Mouse (Mus musculus) lung, postnatal 0 days (tissue): ENCODE results near the gene Rnasek. TPM values are rescaled to one million over a fixed set of nuclear protein-coding genes. Genes with fewer than 3 reads are reported as not detected.

Source experiments
- ATAC-seq: fragments of 200-750 bp; cut with Nextera tagmentation; 2 replicates; pipeline ENCODE4 v1.8.0; 2017; ENCODE audit warnings: moderate library complexity
- DNase-seq: peaks from one replicate; pipeline ENCODE4 v3.0.0-alpha.2; 2016; ENCODE audit warnings: low spot score
- H3K27ac ChIP-seq: fragments of 300-500 bp; sonication (generic); 2 replicates; pipeline ENCODE4 v1.5.1; 2014; ENCODE audit warnings: antibody characterized with exemption, mild to moderate bottlenecking, low read length, mixed read lengths
- H3K27me3 ChIP-seq: fragments of 300-500 bp; sonication (generic); replicated peaks from 2 replicates; pipeline ENCODE4 v1.6.1; 2014; ENCODE audit warnings: low read length, mixed read lengths; ENCODE audit not compliant: insufficient read depth
- H3K36me3 ChIP-seq: fragments of 300-500 bp; sonication (generic); 2 replicates; pipeline ENCODE4 v1.6.1; 2014; ENCODE audit warnings: low read length, mixed read lengths; ENCODE audit not compliant: insufficient read depth
- H3K4me1 ChIP-seq: fragments of 300-500 bp; sonication (generic); 2 replicates; pipeline ENCODE4 v1.6.1; 2014; ENCODE audit warnings: antibody characterized with exemption, low read depth, low read length, mixed read lengths; ENCODE audit not compliant: insufficient read depth
- H3K4me2 ChIP-seq: fragments of 300-500 bp; sonication (generic); replicated peaks from 2 replicates; pipeline ENCODE4 v1.6.1; 2014; ENCODE audit warnings: low read depth, mild to moderate bottlenecking, low read length, moderate library complexity, mixed read lengths
- H3K4me3 ChIP-seq: fragments of 300-500 bp; sonication (generic); 2 replicates; pipeline ENCODE4 v1.5.1; 2014; ENCODE audit warnings: low read depth, low read length
- H3K9ac ChIP-seq: fragments of 300-500 bp; sonication (generic); replicated peaks from 2 replicates; pipeline ENCODE4 v1.6.1; 2014; ENCODE audit warnings: low read depth, mild to moderate bottlenecking
- H3K9me3 ChIP-seq: fragments of 300-500 bp; sonication (generic); 2 replicates; pipeline ENCODE4 v1.6.1; 2016; ENCODE audit warnings: low read length, mixed read lengths
- CTCF ChIP-seq: IDR thresholded peaks from 2 replicates; pipeline ENCODE4 v1.5.1; 2016; ENCODE audit warnings: antibody characterized with exemption, mild to moderate bottlenecking
- EP300 ChIP-seq: IDR thresholded peaks from 2 replicates; pipeline ENCODE4 v1.6.1; 2016; ENCODE audit warnings: antibody characterized with exemption, mild to moderate bottlenecking, control low read depth
- WGBS: fragments of 180-500 bp; shearing (Covaris S2); extraction: QIAGEN DNeasy Blood & Tissue Kit; methylation state at CpG from one replicate; pipeline ENCODE4 v1.1.7; 2014; 5-methylcytosine and 5-hydroxymethylcytosine counted together
- polyA plus RNA-seq: library from polyadenylated mRNA; unstranded; fragments of >200 nt; fragmentation: Nextera tagmentation; extraction: Ambion mirVana; gene quantifications from 2 replicates; pipeline ENCODE4 v1.2.1, GENCODE M21; 2015

Rnasek gene
- polyA plus RNA-seq, 1 experiment from 2014 or later: 484 TPM

DNA sequence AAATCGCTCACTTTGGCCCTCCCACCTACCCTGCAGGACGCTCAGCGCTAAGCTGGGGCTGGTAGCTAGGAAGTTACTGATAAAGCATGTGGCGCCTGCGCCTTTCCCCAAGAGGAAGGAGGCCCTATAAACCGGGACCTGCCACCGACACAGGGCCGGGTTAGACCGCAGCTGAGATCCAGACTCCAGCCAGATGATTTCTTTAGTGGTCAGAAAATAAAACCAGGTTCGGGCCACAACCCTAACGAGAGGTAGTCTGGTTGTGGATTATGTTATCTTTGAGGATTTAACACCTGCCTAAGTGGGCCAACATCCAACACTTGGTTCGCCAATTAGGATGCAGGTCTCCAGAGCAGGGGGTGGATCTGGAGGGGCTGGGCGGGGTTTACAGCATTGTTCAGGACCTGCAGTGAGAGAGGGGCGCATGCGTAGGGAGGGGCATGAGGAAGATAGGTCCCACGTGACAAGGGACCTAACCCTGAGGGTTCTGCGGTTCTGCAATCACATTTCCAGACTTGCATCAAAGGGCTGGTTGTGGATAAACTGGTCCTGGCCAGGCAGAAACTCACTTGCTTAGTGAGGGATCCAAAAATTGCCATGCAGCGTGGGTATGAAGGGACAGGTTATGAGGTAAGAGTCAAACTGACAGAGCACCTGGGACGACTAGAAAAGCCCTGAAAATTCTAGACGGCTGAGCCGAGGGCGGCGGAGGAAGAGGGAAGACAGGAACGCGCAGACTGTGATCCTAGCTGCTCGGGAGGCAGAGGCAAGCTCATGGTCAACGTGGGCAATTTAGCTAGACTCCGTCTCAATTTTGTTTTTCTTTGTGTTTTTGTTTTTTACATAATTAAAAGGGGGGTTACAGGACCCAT is 18.7 kb downstream of the Rnasek start, which contains the start of gene Slc16a13:
Gene Slc16a13 (minus strand): TSS at position 334 of the 872 bp plus-strand sequence.
- H3K9ac ChIP-seq: peak within 1 kb of the TSS; percentile 56
- peak within 1 kb of the TSS; percentile 85 for H3K4me2 ChIP-seq
- DNase-seq (peak; percentile 97), ATAC-seq (peak; percentile 96)
- no peak for TF ChIP-seq EP300
- no peak for TF ChIP-seq CTCF
- H3K4me1 ChIP-seq: peaks cover 14% of the 10 kb centered on the region; the same call in 1 of the 2 replicates
- H3K27me3 ChIP-seq: 0 out of 2 replicates have a peak, but pooled peaks cover 8% of the 10 kb centered on the region
- no peaks in the 10 kb centered on the region for H3K9me3 ChIP-seq
- H3K27ac ChIP-seq: peak within 1 kb of the TSS; percentile 84
- H3K4me3 ChIP-seq: peak within 1 kb of the TSS; percentile 43
- no peaks in the 10 kb centered on the region for H3K36me3 ChIP-seq
- under 1% methylated on average over 28 of the region's 28 CpGs for WGBS

DNA sequence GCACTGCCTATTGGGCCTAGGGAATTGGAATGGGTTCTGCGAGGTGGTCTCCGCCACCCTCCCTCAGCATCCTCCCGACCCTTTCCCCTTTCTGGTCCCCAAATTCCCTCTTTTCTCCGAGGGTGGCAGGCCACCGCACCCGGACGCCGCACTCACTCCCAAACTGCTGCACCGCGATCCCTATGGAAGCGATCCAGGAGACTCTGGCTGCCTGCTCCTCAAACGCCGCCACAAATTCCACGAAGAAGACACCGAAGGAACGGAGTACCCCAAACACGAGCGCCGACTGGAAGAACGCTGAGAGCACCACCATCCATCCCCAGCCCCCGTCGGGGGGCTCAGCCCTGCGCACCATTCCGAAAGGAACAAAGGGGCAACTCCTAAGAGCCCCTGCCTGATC is 19.3 kb downstream of the Rnasek start:
- no peak for DNase-seq
- Histone ChIP-seq H3K9ac (peak overlapping the region; percentile 55), H3K36me3 (no peaks in the 10 kb centered on the region), H3K4me1 (peaks cover 14% of the 10 kb centered on the region; the same call in 1 of the 2 replicates), H3K4me2 (peak overlapping the region; percentile 85), H3K4me3 (peak overlapping the region; percentile 43), H3K27ac (0 out of 2 replicates have a peak overlapping the region, but pooled peaks have one; percentile 34), H3K27me3 (peaks cover 14% of the 10 kb centered on the region), H3K9me3 (no peaks in the 10 kb centered on the region)
- TF ChIP-seq CTCF (no peak), EP300 (no peak)
- no peak for ATAC-seq
- 3% methylated on average over 24 of the region's 24 CpGs for WGBS

DNA sequence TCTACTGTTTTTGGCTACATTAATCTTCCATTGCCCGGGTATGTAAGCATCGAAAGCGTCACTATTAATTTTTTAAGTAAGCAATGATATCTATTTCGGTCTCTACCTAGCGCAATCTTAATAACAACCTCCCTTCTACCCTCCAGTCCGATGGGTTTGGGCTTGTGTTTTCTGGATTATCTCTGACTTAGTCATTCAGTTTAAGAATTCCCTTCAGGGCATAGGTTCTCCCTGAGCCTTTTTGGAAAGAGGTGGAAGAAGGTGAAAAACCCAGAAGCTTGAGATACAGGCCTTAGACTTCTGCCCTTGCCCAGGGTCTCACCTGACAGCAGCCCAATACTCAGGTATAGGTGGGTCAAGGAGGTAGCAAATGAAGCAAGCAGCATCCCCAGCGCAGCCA is 19.8 kb downstream of the Rnasek start:
- H3K4me3 ChIP-seq: peak overlapping the region; percentile 43
- peaks cover 18% of the 10 kb centered on the region for H3K27me3 ChIP-seq
- peak overlapping the region; percentile 85 for H3K4me2 ChIP-seq
- WGBS: 64% methylated on average over 7 of the region's 7 CpGs
- H3K36me3 ChIP-seq: no peaks in the 10 kb centered on the region
- no peak overlapping the region for H3K9ac ChIP-seq
- TF ChIP-seq CTCF (no peak), EP300 (no peak)
- no peak for ATAC-seq
- no peak for DNase-seq
- H3K4me1 ChIP-seq: peaks cover 14% of the 10 kb centered on the region; the same call in 1 of the 2 replicates
- no peak overlapping the region for H3K27ac ChIP-seq
- H3K9me3 ChIP-seq: no peaks in the 10 kb centered on the region

DNA sequence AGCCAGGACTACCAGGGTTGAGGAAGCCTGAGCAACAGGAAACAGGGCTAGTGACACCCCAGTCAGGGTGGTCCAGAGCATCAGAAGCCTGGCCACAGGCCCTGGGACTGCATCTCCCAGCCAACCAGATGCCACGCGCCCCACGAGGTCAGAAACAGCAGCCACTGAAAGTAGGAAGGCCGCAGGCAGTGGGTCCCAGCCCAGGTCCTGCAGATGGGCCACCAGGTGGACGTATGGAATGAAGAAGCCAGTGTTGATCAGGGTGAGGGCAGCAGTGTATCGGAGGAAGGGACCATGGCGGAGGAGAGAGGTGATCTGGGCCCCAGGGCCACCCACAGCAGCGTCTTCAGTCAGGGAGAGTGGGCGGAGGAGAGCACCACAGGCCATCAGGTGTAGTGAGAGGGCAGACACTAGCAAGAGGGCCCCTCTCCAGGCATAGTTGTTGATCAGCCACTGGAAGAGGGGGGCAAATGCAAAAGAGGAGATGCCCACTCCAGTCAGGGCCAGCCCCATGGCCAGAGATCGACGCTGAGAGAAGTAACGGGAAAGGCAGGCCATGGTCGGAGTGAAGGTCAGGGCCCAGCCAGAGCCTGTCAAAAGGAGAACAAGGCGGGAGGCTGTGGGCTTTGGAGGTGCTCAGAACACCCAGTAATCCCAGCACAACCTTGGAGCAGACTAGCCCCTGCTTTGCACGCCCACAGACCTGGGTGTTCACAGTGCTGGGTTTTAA is 20.7 kb downstream of the Rnasek start:
- DNase-seq (no peak), ATAC-seq (no peak)
- H3K4me1 ChIP-seq: peaks cover 24% of the 10 kb centered on the region; the same call in 1 of the 2 replicates
- WGBS: 88% methylated on average over 15 of the region's 15 CpGs
- no peaks in the 10 kb centered on the region for H3K9me3 ChIP-seq
- H3K9ac ChIP-seq: no peak overlapping the region
- H3K4me3 ChIP-seq: no peak overlapping the region
- H3K27ac ChIP-seq: no peak overlapping the region
- H3K4me2 ChIP-seq: no peak overlapping the region
- H3K36me3 ChIP-seq: no peaks in the 10 kb centered on the region
- H3K27me3 ChIP-seq: peaks cover 27% of the 10 kb centered on the region
- TF ChIP-seq CTCF (no peak), EP300 (no peak)

DNA sequence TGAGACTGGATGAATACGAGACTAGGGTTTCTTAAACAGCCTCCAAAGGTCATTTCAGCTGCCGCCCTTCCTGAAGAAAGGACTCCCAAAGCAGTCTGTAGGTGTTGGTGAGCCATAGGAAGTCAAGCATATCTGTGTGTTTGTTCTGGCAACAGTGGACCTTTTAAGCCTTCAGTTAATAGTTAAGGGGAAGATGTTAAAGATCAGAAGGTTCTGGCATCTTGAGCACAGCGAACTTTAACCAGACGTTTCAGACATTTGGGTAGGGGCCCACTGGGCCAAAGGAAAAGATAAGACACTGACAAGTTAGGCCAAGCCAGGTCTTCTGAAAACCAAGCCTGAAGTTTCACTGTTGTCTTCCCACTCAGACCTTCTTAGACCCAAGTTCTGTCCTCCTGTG is 21.6 kb downstream of the Rnasek start:
- DNase-seq: no peak
- 74% methylated on average over 4 of the region's 4 CpGs for WGBS
- no peaks in the 10 kb centered on the region for H3K36me3 ChIP-seq
- no peak overlapping the region for H3K27ac ChIP-seq
- ATAC-seq: no peak
- no peak overlapping the region for H3K4me3 ChIP-seq
- no peak overlapping the region for H3K9ac ChIP-seq
- peaks cover 27% of the 10 kb centered on the region; the same call in 1 of the 2 replicates for H3K4me1 ChIP-seq
- TF ChIP-seq EP300 (no peak), CTCF (no peak)
- H3K9me3 ChIP-seq: no peaks in the 10 kb centered on the region
- H3K27me3 ChIP-seq: peaks cover 32% of the 10 kb centered on the region
- no peak overlapping the region for H3K4me2 ChIP-seq

DNA sequence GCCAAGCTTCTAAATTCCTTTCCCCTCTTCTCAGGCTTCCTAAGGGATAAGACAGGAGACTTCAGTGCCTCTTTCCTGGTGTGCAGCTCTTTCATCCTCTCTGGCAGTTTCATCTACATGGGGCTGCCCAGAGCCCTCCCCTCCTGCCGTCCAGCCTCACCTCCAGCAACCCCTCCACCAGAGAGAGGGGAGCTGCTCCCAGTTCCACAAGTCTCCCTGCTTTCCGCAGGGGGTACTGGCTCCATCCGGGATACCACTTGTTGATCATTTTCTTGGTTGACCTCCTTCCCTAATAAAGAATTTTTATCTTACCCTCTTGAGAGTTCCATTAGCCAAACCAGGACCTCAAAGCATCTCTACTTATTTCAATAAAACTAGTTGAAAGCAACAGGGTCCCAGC is 23.5 kb downstream of the Rnasek start:
- no peak for TF ChIP-seq CTCF
- TF ChIP-seq EP300: no peak
- Histone ChIP-seq H3K27me3 (peaks cover 32% of the 10 kb centered on the region), H3K27ac (no peak overlapping the region), H3K4me2 (no peak overlapping the region), H3K36me3 (no peaks in the 10 kb centered on the region), H3K4me1 (peaks cover 20% of the 10 kb centered on the region; the same call in 1 of the 2 replicates), H3K9ac (no peak overlapping the region), H3K4me3 (no peak overlapping the region), H3K9me3 (no peaks in the 10 kb centered on the region)
- DNase-seq (no peak), ATAC-seq (no peak)
- 80% methylated on average over 2 of the region's 3 CpGs for WGBS
